Mouse (Mus musculus) activated CD4-positive, CD25-positive, alpha-beta regulatory T cell (primary cell): ENCODE data around the gene Gm21797. TPM values are rescaled to one million over a fixed set of nuclear protein-coding genes. Genes with fewer than 3 reads are reported as not detected.

Experiments
- polyA plus RNA-seq, 2 experiments: library from polyadenylated mRNA; unstranded; fragments of 100-300 nt; shearing (Covaris generic); gene quantifications; one replicate each; pipeline ENCODE4 v1.2.1; 2017

Gene Gm21797
- polyA plus RNA-seq: not detected

DNA sequence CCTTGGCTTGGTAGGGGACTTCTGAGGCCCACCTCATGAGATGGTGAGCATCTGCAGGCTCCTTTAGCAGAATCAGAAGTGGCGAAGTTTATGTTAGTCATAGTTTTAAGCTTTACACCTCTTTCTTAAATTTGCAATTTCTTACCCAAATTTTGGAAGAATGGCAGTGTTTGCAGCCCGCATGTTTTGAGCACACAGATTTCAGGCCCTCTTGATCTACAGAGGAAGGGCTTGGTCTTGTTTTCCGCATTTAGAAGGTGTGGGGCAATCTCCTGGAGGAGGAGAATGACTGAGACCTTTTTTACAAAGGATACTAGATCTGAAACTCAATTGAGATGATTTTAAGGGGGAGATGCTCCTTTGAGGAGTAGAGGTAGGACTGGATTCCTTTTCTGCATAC is at the start of gene Gm21797:
Gm21797 (minus strand) TSS at position 101 of the 400 bp plus-strand sequence.

GRCm38 (mm10) chrY:40804614-40805013 is 29.0 kb upstream of the Gm21797 start, which contains the start of gene Gm20795:
TSS of gene Gm20795 (plus strand) at chrY:40804914.

Other genes starting within 250 kb of the Gm21797 start
- not detected for gene Gm21852, start 123.8 kb downstream of the Gm21797 start, polyA plus RNA-seq
- not detected for gene Gm20795, start 29.1 kb upstream of the Gm21797 start, polyA plus RNA-seq